Mouse (Mus musculus) A20 (cell line): ENCODE results near the gene Hoxd3.
A peak's percentile ranks its signal among the peaks of the same experiment; 100 is the strongest.

Experiments used
- DNase-seq: peaks from one replicate; pipeline ENCODE4 v3.0.0-alpha.2; 2011; ENCODE audit warnings: low read depth, low spot score

Gene Hoxd3

DNA sequence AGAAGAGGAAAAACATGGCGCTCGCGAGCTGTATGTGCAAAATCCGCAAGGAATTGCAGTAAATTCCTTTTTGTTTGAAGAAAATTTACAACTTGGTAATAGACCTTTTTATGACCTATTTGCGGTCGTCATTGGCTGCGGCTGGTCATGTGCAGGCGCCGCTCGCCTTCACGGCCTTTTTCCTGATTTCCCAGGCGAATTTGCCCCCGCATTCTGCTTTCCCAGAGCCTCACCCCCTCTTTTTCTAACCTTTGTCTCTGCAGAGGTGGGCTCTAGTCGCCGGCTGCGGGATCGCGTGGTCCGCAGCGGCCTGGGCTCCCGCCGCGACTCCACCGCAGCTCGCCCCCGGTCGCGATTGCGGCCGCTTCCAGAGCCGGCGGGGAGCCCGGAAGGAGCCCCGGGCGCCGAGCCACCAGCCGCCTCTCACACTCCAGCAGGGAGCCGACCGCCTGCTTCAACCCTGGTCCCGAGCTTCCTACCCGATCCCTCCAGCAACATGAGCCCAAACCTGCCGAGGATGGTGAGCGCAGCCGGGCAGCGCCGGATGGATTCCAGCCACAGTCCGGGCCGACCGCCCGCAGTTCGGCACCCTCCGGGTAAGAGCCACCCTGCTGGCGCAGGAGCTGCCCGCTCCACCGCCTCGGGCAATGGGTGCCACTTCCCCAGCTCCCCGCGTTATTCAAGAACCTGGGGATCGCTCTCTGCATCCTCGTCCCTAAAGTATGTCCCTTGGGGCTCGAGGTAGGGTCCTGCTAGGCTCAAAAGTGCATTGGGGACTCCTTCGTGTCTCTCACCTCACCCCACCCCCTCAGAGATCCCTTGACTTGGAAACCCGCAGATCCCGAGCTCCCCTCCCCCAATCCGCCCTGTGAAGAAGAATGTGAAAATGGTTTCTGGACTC lies at the start of gene Hoxd3, which contains the start of gene Hoxd4:
TSS of gene Hoxd3 (plus strand) at position 207 of the 901 bp plus-strand sequence.
TSS of gene Hoxd4 (plus strand) at position 209 of the 901 bp plus-strand sequence.
- no peak for DNase-seq

DNA sequence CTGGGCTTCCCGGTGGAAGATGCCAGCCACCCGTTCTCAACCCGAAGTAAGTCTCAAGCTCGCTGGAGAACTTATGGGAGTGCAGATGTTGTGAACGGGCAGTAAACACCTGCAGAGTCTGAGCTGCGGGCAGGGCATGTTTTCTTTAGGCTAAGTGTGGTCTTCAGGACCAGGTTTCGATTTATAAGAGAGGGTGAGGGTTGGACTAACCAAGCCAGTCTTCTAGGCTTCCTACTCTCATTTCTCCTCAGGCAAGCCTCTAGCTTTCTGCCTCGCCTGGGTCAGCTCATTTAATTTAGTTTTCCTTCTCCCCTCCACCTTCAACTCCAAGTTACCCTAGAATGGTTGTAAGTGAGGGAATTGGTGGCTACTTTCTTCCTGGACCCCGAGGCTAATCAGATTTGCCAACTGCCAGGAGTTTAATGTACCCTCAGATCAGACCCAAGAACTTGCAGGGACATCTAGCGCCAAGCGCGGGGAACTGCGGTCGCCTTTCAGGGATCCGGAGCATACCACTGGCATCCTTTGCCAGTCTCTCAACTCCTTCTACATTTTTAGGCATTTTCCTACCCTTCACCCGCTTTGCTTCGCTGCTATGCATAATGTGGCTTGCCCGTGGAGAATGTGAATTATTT lies 48.3 kb upstream of the Hoxd3 start:
- peak; percentile 64 for DNase-seq

DNA sequence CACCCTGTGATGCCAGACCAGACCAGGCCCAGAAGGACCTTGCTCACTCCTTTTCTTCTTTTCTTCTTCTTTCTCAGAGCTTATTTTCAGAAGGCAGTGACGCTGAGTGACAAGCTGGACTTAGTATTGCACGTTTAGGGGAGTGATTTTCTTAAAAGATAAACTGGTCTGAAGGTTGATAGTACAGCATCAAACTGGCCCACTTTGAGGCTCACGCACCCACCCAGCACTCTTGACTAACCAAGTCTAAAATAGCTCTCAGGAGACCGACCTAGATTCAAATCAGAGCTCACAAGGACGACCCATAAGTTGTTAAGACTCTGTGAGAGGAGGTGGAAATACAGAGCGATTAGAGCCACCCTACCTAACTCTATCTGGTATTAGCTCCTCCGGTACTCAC lies 45.3 kb upstream of the Hoxd3 start:
- no peak for DNase-seq

DNA sequence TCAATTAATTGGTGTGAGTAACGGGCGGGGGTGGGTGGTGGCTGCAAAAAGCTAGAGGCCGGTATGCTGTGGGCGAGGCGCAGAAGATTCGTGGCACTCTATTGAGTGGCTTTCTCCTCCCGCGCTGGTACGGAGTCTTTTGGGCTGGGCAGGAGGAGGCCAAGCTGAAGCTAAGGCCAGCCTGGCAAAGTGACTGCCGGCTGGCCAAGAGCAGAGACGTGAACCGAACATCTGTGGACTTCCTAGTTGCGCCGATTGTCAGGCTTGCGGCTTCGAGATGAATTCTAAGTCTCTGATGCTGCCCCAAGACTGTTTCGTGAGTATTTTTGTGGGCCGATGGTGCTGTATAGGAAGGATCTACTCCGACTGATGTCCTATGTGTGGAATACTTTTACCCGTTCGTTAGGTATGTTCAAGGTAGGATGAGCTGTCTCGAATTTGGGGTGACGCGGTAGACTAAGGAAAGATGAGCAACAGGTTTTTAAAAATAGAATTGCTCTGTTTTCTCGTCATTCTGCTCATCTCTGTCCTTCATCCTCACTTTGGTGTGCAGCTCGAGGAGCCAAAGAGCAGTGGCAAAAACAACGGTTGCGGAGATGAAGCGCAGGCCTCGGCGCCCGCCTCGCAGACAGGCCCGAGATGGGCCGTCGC lies 44.4 kb upstream of the Hoxd3 start:
- no peak for DNase-seq

DNA sequence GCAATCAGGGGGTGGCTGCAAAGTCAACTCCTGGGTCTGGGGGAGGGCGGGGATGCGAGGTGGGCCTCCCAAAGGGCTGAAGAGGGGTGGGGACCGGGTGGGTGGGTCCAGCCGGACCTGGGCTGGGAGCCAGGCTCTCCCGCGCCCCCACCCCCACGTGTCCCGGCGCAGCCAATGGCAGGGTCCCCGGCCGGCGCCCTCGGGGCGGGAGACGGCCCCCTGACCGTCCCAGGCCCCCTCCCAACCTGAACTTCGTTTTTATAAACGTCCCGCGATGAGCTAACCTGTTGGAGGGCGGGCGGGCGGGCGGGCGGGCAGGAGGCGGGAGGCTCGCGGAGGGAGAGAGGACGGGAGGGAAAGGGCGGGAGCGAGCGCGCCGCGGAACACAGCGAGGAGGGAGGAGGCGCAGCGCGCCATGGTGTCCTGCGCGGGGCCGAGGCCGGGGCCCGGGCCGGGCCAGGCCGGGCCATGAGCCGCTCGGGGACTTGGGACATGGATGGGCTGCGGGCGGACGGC lies 43.8 kb upstream of the Hoxd3 start, which contains the start of gene Hoxd13:
TSS of gene Hoxd13 (plus strand) at position 469 of the 516 bp plus-strand sequence.
- no peak for DNase-seq

DNA sequence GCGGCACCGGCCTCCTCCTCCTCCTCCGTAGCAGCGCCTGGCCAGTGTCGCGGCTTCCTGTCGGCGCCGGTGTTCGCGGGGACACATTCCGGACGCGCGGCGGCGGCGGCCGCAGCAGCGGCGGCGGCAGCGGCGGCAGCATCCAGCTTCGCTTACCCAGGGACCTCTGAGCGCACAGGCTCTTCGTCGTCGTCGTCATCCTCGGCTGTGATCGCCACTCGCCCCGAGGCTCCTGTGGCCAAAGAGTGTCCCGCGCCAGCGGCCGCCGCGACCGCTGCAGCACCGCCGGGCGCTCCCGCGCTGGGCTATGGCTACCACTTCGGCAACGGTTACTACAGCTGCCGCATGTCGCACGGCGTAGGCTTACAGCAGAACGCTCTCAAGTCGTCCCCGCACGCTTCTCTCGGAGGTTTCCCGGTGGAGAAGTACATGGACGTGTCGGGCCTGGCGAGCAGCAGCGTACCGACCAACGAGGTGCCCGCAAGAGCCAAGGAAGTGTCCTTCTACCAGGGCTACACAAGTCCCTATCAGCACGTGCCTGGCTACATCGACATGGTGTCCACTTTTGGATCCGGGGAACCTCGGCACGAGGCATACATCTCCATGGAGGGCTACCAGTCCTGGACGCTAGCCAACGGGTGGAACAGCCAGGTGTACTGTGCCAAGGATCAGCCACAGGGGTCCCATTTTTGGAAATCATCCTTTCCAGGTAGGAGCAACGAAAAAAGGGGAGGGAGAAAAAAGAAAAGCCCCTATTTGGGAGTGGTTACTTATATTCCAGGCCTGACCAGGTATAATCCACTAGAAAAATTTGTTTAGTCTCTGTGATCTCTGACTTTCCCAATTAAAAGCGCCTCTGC lies 43.1 kb upstream of the Hoxd3 start:
- no peak for DNase-seq

DNA sequence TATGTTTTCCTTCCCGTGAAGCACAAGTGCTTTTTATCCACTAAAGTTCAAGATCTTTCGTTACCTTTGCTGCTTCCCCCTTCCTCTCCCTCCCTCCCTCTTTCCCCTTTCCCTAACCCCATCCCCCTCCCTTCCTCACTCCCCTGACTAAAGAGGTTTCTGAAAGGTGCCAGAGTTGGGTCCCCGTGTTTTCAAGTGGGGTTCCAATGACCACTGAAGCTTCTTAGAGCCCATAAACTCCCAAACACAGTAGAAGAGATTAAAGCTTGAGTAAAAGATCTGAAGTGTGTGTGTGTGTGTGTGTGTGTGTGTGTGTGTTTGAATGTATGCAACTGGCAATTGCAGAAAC lies 42.5 kb upstream of the Hoxd3 start:
- DNase-seq = no peak

DNA sequence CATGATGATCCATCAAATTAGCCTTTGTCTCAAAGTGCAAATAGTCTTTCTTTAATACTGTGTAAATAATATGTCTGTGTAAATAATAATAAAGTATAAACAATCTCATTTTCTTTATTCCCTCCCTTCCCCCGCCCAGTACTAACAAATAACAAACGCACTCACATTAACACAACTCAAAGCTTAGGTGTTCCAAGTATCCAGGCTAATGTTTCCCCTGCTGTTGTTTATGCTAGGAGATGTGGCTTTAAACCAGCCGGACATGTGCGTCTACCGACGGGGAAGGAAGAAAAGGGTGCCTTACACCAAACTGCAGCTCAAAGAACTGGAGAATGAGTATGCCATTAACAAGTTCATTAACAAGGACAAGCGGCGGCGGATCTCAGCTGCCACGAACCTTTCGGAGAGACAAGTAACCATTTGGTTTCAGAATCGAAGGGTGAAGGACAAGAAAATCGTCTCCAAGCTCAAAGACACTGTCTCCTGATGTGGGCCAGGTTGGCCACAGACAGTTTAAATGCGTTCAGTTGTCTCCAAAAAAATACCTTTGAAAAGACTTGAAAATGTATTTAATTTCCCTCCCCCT lies 42.0 kb upstream of the Hoxd3 start:
- DNase-seq = no peak

- DNase-seq = no peak
These were observed 41.0 kb upstream of the Hoxd3 start for GRCm38 (mm10) chr2:74670632-74671188.

DNA sequence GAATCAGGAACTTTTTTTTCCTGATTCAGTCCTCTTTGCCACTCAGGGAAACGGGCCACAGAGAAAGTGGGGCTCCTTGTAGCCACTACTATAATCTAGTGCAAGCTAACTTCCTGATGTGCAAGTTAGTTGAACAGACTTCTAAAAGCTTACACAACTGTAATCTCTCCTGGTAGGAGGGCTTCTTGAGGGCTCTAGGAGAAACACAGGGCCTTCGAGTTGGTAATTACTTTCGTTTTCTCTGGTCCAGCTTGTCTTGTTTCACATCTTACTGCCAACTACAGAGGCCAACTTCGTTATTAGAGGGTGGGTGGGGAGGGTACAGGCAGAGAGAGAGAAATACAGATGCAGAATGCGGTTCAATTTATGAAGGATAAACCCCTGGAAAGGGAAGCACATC lies 39.9 kb upstream of the Hoxd3 start:
- DNase-seq = no peak

GRCm38 (mm10) chr2:74672481-74673362 lies 39.0 kb upstream of the Hoxd3 start:
- DNase-seq = peak; percentile 70

GRCm38 (mm10) chr2:74673835-74674425 lies 37.8 kb upstream of the Hoxd3 start:
- no peak for DNase-seq

DNA sequence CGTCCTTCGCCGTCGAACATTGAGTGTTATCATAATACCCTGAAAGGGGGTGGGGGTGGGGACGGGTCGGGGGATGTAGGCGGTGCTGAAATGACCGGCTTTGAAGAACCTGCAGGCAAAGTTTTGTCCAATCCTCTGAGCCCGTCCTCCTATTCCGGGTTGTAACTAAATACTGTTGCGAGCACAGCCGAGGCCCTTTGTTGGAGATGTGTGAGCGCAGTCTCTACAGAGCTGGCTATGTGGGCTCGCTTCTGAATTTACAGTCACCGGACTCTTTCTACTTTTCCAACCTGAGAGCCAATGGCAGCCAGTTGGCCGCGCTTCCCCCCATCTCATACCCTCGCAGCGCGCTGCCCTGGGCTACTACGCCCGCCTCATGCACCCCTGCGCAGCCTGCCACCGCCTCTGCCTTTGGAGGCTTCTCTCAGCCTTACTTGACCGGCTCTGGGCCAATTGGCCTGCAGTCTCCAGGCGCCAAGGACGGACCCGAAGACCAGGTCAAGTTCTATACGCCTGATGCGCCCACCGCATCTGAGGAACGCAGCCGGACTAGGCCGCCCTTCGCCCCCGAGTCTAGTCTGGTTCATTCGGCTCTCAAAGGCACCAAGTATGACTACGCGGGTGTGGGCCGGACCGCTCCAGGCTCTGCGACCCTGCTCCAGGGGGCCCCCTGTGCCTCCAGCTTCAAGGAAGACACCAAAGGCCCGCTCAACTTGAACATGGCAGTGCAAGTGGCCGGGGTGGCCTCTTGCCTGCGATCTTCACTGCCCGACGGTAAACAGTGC lies 36.7 kb upstream of the Hoxd3 start, which contains the start of gene Hoxd12:
TSS of gene Hoxd12 (plus strand) at position 133 of the 785 bp plus-strand sequence.
- DNase-seq = no peak

GRCm38 (mm10) chr2:74675666-74676282 lies 36.0 kb upstream of the Hoxd3 start:
- no peak for DNase-seq

DNA sequence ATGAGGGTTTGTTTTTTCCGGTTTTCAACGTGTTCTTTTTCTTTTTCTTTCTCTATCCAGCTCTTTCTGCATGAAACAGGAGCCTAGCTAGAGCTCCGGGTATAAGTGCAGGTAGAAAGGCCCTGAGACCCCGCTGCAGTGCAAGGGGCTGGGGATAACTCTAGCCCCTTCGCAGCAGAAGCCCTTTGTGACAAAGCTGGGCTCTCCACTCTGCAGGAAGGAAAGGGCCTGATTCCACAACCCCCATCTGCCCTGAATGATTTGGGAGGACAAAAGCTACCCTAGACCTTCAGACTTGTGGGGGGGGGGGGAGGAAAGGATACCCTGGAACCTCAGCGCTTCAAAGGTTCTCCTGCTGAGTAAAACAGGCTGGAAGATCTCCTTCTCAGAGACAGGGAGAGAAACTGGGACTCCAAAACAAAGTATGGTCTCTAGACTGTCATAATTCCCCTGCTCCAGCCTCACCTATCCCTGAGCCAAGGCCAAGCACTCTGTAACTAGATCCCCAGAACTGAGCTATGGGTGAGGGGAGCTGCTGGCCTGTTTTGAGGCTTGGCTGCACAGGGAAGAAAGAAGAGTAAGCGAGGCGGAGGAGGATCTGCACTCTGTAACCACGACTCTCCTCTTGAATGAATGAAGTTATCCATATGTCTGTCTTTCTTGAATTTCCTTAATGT lies 35.2 kb upstream of the Hoxd3 start:
- DNase-seq = no peak

- no peak for DNase-seq
These were observed 34.6 kb upstream of the Hoxd3 start for GRCm38 (mm10) chr2:74677106-74677505.
